Mouse (Mus musculus): ENCODE data around the gene Mapk1ip1l. TPM values are rescaled to one million over a fixed set of nuclear protein-coding genes. Genes with fewer than 3 reads are reported as not detected.

The Mapk1ip1l gene
- polyA plus RNA-seq (2016; fragmentation: Nextera tagmentation; extraction: Ambion mirVana), result 94.4 and 104 TPM in 2 replicates

DNA sequence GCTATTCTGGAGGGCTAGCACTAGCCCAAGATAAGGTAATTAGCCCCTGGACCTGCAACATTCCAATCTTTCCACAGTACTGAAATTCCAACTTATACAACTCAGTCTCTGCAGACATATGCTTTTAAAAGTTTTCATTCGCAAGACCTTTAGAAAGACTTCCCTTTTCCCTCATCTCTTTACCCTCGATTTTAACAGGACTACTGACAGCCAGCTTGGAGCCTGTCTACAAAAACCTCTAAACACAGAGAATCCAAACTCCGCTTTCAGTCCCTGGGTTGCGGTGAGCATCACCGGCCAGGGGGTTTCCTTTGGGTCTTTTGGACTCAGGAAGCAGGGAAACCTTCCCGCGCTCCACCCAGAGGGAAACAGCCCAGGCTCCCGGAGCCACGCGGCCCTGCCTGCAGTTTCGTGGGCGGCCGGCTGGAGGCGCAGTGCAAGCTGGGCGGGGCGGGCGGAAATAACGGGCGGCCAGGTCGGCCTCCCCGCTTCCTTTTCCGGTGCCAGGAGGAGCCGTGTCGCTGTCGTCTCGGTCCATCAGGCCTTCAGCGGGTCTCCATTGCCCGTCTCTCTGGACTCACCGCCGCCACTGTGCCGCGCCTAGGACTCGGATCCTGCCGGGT, at the start of gene Mapk1ip1l:
Mapk1ip1l (plus strand) TSS at position 482 of the 623 bp plus-strand sequence.
- H3K27ac ChIP-seq, result peak within 1 kb of the TSS; percentile 98
- no peaks in the 10 kb centered on the region for H3K27me3 ChIP-seq

DNA sequence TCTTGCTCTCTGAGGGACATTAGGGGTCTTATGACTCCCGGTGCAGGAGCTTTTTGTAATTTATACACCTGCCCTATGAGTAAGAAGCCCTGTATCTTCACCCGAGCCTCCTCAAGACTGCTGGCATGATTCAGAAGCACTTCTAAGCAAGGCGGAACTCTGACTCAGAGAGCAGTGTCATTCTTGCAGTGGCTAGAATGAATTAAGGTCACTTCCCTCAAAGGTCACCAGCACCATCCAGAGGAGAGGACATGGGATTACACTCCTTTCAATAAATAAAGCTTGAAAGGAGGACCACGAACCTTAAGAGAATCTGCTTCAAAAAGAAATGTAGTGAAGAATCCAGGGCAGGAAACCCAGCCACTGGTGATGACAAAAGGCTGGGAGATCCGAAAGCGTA, 48.2 kb upstream of the Mapk1ip1l start:
- Histone ChIP-seq H3K27ac (no peak overlapping the region), H3K36me3 (replicated peaks) (peaks cover 67% of the 10 kb centered on the region), H3K4me2 (no peak overlapping the region), H3K9me3 (no peaks in the 10 kb centered on the region), H3K4me3 (replicated peaks) (no peak overlapping the region), H3K27me3 (no peaks in the 10 kb centered on the region), H3K9ac (no peak overlapping the region), H3K4me1 (no peaks in the 10 kb centered on the region)
- WGBS, result 89% methylated on average over 6 of the region's 6 CpGs
- no peak for ATAC-seq (ENCODE audit: low FRiP score)

More for the DNA sequence above, at the start of gene Mapk1ip1l:
- ATAC-seq (ENCODE audit: low FRiP score), result peak; percentile 93
- peaks cover 19% of the 10 kb centered on the region for H3K4me1 ChIP-seq
- WGBS, result 2% methylated on average over 30 of the region's 34 CpGs
- peak within 1 kb of the TSS; percentile 96 for H3K9ac ChIP-seq
- H3K36me3 ChIP-seq (replicated peaks), result 0 out of 2 replicates have a peak, but pooled peaks cover 2% of the 10 kb centered on the region
- H3K9me3 ChIP-seq, result no peaks in the 10 kb centered on the region
- peak within 1 kb of the TSS; percentile 83 for H3K4me2 ChIP-seq
- peak within 1 kb of the TSS; percentile 96 for H3K4me3 ChIP-seq (replicated peaks)

DNA sequence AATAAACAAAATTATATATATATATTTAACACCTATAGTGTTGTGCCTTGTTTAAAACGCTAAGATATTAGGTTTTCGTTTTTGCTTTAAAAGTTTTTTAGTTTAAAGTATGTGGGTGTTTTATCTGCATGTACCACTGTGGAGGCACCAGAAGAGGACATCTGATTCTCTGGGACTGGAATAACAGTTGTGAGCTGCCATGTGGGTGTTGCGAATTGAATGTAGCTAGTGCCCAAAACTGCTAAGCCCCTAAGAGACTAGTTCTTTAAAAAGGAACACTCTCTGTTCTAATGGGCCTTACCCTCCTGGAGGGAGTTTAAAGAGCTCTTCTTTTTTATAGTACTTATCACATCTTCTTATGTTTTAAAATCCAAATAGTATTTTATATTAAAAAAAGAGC, 33.2 kb upstream of the Mapk1ip1l start:
- ATAC-seq (ENCODE audit: low FRiP score), result no peak
- Histone ChIP-seq H3K4me2 (no peak overlapping the region), H3K9ac (no peak overlapping the region), H3K36me3 (replicated peaks) (peaks cover 54% of the 10 kb centered on the region), H3K4me1 (no peaks in the 10 kb centered on the region), H3K4me3 (replicated peaks) (no peak overlapping the region), H3K27me3 (no peaks in the 10 kb centered on the region), H3K27ac (no peak overlapping the region), H3K9me3 (no peaks in the 10 kb centered on the region)
- 98% methylated on average over 3 of the region's 3 CpGs for WGBS

DNA sequence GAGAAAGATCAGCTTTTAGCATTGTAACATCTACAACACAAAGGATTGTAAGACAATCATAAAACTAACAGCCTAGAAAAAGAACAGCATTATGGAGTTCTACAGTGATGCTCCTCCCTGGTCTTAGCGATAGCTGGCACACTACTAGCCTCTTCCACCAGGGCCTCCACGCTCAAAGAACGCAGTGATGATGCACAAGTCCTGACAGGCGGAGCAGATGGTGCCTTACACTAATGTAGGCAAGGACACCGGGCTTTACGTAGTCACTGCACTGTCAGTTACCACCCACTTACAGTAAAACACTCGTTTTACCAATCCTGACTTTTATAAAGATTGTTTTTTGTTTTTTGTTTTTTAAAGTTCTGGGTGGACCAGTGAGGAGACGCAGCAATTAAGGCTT, 32.2 kb upstream of the Mapk1ip1l start:
- H3K4me3 ChIP-seq (replicated peaks), result no peak overlapping the region
- no peak overlapping the region for H3K27ac ChIP-seq
- no peaks in the 10 kb centered on the region for H3K9me3 ChIP-seq
- H3K27me3 ChIP-seq, result no peaks in the 10 kb centered on the region
- ATAC-seq (ENCODE audit: low FRiP score), result no peak
- H3K36me3 ChIP-seq (replicated peaks), result peaks cover 50% of the 10 kb centered on the region
- H3K4me1 ChIP-seq, result no peaks in the 10 kb centered on the region
- no peak overlapping the region for H3K9ac ChIP-seq
- no peak overlapping the region for H3K4me2 ChIP-seq
- WGBS, result 92% methylated on average over 8 of the region's 8 CpGs

DNA sequence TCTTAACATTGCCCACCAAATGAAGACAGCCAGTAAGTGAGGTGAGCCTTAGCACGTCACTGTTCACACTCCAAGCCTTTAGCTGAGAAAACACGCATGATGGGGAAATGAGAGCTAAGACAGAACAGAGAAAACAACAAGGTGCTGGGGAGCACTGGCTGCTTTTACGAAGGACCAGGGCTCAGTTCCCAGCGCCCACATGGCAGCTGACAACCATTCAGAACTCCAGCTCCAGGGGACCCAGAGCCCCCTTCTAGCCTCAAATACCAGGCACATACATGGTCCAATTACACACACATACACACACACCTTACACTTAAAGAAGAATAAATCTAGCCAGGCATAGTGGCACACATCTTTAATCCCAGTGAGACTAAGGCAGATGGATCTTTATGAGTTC, 29.0 kb upstream of the Mapk1ip1l start:
- no peak overlapping the region for H3K4me3 ChIP-seq (replicated peaks)
- peaks cover 60% of the 10 kb centered on the region for H3K36me3 ChIP-seq (replicated peaks)
- H3K4me2 ChIP-seq, result no peak overlapping the region
- H3K27me3 ChIP-seq, result no peaks in the 10 kb centered on the region
- ATAC-seq (ENCODE audit: low FRiP score), result no peak
- H3K27ac ChIP-seq, result no peak overlapping the region
- 94% methylated on average over 4 of the region's 4 CpGs for WGBS
- H3K9ac ChIP-seq, result no peak overlapping the region
- H3K9me3 ChIP-seq, result no peaks in the 10 kb centered on the region
- H3K4me1 ChIP-seq, result no peaks in the 10 kb centered on the region

DNA sequence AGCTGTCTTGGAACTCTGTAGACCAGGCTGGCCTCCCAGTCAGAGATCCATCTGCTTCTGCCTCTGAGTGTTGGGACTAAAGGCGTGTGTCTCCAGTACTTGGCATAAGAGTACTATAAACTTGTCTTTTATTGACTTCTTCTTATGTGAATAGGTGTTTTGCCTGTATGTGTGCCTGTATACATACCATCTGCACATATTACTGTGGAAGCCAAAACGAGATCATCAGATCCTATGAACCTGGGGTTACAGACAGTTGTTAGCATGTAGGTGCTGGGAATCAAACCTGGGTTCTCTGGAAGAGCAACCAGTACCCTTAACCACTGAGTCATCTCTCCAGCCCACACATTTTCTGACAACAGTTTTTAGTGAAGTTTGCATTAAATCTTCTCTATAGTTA, 28.4 kb upstream of the Mapk1ip1l start:
- H3K27me3 ChIP-seq, result no peaks in the 10 kb centered on the region
- no peak overlapping the region for H3K4me3 ChIP-seq (replicated peaks)
- no peak for ATAC-seq (ENCODE audit: low FRiP score)
- no peaks in the 10 kb centered on the region; the same call in 1 of the 2 replicates for H3K4me1 ChIP-seq
- no peaks in the 10 kb centered on the region for H3K9me3 ChIP-seq
- peaks cover 57% of the 10 kb centered on the region for H3K36me3 ChIP-seq (replicated peaks)
- no peak overlapping the region for H3K4me2 ChIP-seq
- WGBS, result 95% methylated on average over 2 of the region's 2 CpGs
- H3K27ac ChIP-seq, result no peak overlapping the region
- H3K9ac ChIP-seq, result no peak overlapping the region

DNA sequence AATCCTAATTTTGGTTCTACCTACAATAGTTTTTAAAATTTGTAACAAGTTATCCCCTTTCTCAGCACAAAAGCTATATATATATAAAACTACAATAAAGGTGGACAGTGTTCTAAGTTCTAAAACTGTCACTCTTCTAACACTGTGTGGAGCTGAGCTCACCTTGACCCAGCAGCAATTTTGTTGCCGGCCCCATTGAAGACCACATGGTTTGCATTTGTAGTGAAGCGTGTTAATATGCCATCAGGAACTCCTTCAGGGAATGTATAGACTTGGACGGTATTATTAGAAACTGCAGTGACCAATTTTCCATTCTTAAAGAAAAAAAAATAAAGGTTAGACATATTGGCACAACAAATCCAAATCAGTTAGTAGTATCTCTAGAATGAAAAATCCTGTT, 24.3 kb upstream of the Mapk1ip1l start:
- ATAC-seq (ENCODE audit: low FRiP score), result no peak
- no peak overlapping the region for H3K27ac ChIP-seq
- no peaks in the 10 kb centered on the region for H3K9me3 ChIP-seq
- H3K4me3 ChIP-seq (replicated peaks), result no peak overlapping the region
- peaks cover 28% of the 10 kb centered on the region for H3K36me3 ChIP-seq (replicated peaks)
- H3K27me3 ChIP-seq, result no peaks in the 10 kb centered on the region
- H3K9ac ChIP-seq, result no peak overlapping the region
- WGBS, result 74% methylated on average over 3 of the region's 3 CpGs
- H3K4me2 ChIP-seq, result no peak overlapping the region
- peaks cover 14% of the 10 kb centered on the region for H3K4me1 ChIP-seq

DNA sequence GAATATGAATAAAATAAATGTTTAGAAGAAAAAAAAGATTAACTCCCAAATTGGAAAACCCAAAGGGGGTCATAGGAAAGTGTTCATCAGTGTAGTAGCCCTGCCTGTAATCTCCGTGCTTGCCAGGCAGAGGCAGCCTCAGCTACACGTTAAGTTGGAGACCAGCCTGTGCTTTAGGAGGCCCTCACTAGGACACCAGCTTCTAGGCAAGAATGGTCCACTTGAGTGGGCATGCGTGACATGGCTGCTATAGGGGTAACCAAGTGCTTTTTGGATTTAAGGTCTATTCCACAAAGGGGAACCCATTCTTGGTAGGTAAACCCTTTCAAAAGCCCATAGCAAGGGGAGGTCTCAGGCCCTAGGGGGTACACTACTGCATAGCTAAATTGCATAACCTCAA, 22.6 kb upstream of the Mapk1ip1l start:
- H3K36me3 ChIP-seq (replicated peaks), result peaks cover 15% of the 10 kb centered on the region
- H3K9me3 ChIP-seq, result no peaks in the 10 kb centered on the region
- ATAC-seq (ENCODE audit: low FRiP score), result no peak
- 21% methylated on average over 3 of the region's 3 CpGs for WGBS
- no peak overlapping the region for H3K27ac ChIP-seq
- H3K4me1 ChIP-seq, result peaks cover 14% of the 10 kb centered on the region
- peak overlapping the region; percentile 92 for H3K4me3 ChIP-seq (replicated peaks)
- 0 out of 2 replicates have a peak overlapping the region, but pooled peaks have one; percentile 36 for H3K9ac ChIP-seq
- no peaks in the 10 kb centered on the region for H3K27me3 ChIP-seq
- H3K4me2 ChIP-seq, result peak overlapping the region; percentile 71

DNA sequence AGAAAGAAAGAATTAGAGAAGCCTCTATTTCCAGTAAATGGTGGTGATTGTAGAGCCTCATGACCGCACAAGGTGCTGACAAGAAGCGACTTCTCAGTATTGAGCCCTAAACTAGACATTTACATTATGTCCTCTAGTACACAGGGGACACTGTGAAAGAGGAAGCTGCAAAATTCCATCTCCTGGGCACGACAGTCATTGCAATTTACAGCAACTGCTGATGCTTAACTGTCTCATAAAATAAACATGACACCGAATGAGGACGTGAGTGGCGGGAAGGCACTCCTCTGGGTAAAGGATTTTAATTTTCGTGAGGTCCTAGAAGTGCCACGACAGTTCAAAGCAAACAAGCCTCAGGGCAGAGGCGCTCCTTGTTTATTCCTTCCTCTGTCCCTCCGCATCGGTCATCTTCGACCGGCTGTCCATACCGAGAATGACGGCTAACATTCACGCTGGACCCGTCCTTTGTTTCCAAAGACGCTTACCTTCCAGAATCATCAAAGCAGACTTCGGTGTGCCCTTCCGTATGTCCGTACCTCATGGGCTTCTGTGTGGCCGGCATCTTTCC, 21.9 kb upstream of the Mapk1ip1l start:
- Histone ChIP-seq H3K9ac (peak overlapping the region; percentile 89), H3K4me3 (replicated peaks) (peak overlapping the region; percentile 92), H3K27ac (peak overlapping the region; percentile 96), H3K36me3 (replicated peaks) (peaks cover 12% of the 10 kb centered on the region), H3K4me1 (peaks cover 14% of the 10 kb centered on the region), H3K9me3 (no peaks in the 10 kb centered on the region), H3K4me2 (peak overlapping the region; percentile 71), H3K27me3 (no peaks in the 10 kb centered on the region)
- no peak; the same call in 1 of the 2 replicates for ATAC-seq (ENCODE audit: low FRiP score)
- WGBS, result 3% methylated on average over 22 of the region's 22 CpGs

DNA sequence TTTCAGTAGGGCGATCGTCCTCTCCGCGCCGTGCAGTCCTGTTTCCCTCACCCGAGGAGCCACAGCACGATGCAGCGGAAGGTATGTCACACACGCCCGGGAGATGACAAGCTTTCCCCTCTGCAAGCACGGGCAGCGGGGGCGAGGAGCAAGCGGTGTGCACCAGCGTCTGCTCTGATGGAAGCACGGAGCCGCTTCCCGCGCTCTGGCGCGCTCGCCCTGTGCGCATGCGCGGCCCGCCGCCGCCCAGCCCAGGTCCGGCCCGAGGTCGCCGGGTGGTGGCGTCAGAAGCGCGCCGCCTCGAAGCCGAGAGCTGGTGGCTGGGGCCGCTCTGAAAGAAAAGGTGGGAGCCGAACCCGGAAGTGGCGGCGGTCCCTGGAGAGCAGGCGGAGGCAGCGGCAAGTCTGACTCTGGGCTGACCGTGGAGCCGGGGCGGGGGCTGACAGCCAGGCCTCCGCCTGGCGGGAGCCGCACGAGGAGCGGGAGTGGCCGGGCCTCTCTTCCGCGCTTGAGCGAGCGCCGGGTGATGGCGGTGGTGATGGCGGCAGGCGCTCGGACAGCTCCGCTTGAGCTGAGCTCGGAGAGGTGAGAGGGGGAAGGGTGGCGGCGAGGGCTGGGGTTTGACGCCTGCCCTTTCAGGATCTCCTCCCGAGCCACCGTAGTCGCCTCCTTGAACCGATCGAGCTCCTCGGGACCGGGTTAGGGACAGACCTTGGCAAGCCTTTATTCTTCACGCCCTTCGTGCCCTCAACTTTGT, 21.3 kb upstream of the Mapk1ip1l start, which contains the start of the genes Wdhd1 and Socs4:
Wdhd1 (minus strand) TSS at position 221 of the 757 bp plus-strand sequence.
Socs4 (plus strand) TSS at position 295 of the 757 bp plus-strand sequence.
- H3K9ac ChIP-seq, result peak within 1 kb of the TSS; percentile 89
- no peaks in the 10 kb centered on the region for H3K27me3 ChIP-seq
- peak within 1 kb of the TSS; percentile 96 for H3K27ac ChIP-seq
- peak within 1 kb of the TSS; percentile 92 for H3K4me3 ChIP-seq (replicated peaks)
- peaks cover 5% of the 10 kb centered on the region for H3K36me3 ChIP-seq (replicated peaks)
- under 1% methylated on average over 76 of the region's 77 CpGs for WGBS
- H3K9me3 ChIP-seq, result no peaks in the 10 kb centered on the region
- H3K4me1 ChIP-seq, result peaks cover 14% of the 10 kb centered on the region
- ATAC-seq (ENCODE audit: low FRiP score), result peak; percentile 98
- peak within 1 kb of the TSS; percentile 71 for H3K4me2 ChIP-seq

DNA sequence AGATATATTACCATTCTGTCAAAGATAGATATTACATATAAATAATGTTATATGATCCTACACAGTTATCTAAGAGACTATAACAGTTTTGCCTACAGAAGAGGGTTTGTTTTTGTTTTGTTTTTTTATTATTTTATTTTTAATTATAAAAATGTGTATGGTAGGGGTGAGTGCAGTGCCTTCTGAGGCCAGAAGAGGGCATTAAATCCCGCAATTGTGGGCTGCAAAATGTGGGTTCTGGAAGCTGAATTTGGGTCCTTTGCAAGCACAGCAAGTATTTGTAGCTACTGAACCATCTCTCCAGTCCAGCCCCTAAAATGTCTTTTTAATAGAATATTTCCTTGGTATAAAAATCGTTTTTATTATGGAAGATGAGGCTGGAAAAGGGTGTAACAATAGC, 19.0 kb upstream of the Mapk1ip1l start:
- no peak for ATAC-seq (ENCODE audit: low FRiP score)
- H3K36me3 ChIP-seq (replicated peaks), result no peaks in the 10 kb centered on the region
- WGBS, result 90% methylated on average over 2 of the region's 2 CpGs

DNA sequence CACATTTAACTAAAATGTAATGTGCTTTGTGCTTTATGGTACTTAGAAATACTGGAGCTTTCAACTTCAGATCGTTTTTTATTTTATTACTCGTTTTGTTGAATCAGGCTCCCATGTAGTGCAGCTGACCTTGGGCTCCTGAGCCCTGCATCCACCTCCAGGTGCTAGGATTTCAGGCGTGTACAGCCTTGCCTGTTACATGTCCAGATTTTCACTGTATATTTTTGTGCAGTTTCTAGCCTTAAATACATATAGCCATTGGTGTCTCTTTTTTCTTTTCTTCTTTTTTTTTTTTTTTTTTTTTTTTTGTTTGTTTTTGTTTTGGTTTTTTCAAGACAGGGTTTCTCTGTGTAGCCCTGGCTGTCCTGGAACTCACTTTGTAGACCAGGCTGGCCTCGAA, 16.5 kb upstream of the Mapk1ip1l start:
- no peaks in the 10 kb centered on the region for H3K36me3 ChIP-seq (replicated peaks)
- no peak overlapping the region for H3K27ac ChIP-seq
- no peak for ATAC-seq (ENCODE audit: low FRiP score)
- H3K4me1 ChIP-seq, result peaks cover 7% of the 10 kb centered on the region
- no peaks in the 10 kb centered on the region for H3K9me3 ChIP-seq
- WGBS, result 97% methylated on average over 4 of the region's 4 CpGs
- H3K9ac ChIP-seq, result no peak overlapping the region
- H3K4me2 ChIP-seq, result no peak overlapping the region
- no peak overlapping the region for H3K4me3 ChIP-seq (replicated peaks)
- no peaks in the 10 kb centered on the region for H3K27me3 ChIP-seq

More for the DNA sequence above, 19.0 kb upstream of the Mapk1ip1l start:
- no peak overlapping the region for H3K4me2 ChIP-seq
- H3K4me1 ChIP-seq, result peaks cover 14% of the 10 kb centered on the region
- no peaks in the 10 kb centered on the region for H3K9me3 ChIP-seq
- no peak overlapping the region for H3K4me3 ChIP-seq (replicated peaks)
- H3K27ac ChIP-seq, result no peak overlapping the region
- H3K27me3 ChIP-seq, result no peaks in the 10 kb centered on the region
- no peak overlapping the region for H3K9ac ChIP-seq

Measured in forebrain, embryonic 12.5 days (tissue).